Mouse (Mus musculus): ENCODE results near the gene Cldn14. TPM values are rescaled to one million over a fixed set of nuclear protein-coding genes. Genes with fewer than 3 reads are reported as not detected.
A peak's percentile ranks its signal among the peaks of the same experiment; 100 is the strongest.

The Cldn14 gene
- polyA plus RNA-seq, 1 experiment: not detected

- TF ChIP-seq GATA1 (IDR thresholded peaks at IDR 0.05; ENCODE audit: low read length): no peak
Measured at GRCm38 (mm10) chr16:93973554-93973953, 35.1 kb downstream of the Cldn14 start.

GRCm38 (mm10) chr16:93973123-93973522 lies 35.5 kb downstream of the Cldn14 start:
- TF ChIP-seq GATA1 (IDR thresholded peaks at IDR 0.05; ENCODE audit: low read length): no peak

DNA sequence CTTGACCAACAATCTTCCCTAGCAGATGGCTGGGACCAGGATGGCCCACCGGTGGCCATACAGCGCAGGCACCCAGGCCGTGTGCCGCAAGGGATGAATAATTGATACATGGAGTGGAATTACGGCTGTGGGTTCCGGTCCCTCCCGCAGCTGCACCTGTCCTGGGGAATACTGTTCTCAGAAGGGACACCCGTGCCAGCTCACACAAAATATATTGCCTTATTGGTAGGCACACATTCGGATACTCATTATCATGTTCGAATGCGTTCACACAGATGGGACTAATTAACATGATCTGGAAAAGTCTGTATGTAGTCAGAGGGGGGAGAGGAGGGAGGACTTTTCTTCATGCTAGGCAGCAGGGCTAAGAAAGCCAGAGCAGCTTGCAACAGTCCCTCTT lies 37.6 kb downstream of the Cldn14 start:
- TF ChIP-seq GATA1 (IDR thresholded peaks at IDR 0.05; ENCODE audit: low read length): no peak

GRCm38 (mm10) chr16:93967893-93968292 lies 40.7 kb downstream of the Cldn14 start:
- TF ChIP-seq GATA1 (IDR thresholded peaks at IDR 0.05; ENCODE audit: low read length): no peak

DNA sequence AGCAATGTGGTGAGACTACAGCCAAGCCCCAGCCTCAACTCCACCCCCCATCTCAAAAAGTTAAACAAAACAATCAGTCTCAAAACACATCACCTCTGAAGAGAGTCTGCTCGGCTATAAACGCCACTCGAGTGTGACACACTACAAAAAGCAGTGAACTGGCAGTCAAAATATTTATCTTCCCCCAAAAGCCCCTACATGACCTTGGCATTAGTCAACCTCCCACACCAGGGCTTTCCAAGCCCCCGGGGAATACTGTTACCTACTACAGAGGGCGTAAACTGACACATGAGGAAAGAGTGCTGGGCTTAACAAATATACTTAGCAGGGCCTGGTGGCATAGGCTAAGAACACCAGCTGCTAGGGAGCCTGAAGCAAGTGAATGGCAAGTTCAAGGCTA lies 46.4 kb downstream of the Cldn14 start:
- no peak for TF ChIP-seq GATA1 (IDR thresholded peaks at IDR 0.05; ENCODE audit: low read length)

DNA sequence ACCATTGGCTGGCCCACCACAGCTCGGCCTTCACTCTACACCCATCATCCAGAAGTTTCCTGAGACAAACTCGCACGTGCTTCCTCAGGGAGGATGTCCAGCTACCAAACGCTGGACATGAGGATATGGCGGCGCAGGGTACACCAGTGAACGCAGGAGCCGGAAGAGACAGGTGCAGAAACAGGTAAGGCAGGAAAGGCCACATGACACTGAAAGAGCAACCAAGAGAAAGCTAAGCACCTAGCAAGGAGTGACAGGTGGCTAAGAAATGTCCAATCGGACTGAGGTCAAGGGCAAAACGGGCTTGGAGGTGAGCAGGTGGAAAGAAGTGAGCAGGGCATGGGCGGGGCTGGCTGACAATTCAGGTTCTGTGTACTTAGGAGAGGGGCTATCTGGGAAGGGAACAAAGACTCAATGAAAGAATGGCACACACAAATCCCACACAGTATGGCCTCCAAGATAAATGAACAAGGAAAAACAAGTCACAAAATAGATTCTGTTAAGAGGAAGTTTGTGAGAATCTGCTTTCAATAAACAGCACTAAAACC lies 47.5 kb downstream of the Cldn14 start:
- TF ChIP-seq GATA1 (IDR thresholded peaks at IDR 0.05; ENCODE audit: low read length): no peak

- no peak for TF ChIP-seq GATA1 (IDR thresholded peaks at IDR 0.05; ENCODE audit: low read length)
Measured at GRCm38 (mm10) chr16:93960495-93960894, 48.1 kb downstream of the Cldn14 start.

DNA sequence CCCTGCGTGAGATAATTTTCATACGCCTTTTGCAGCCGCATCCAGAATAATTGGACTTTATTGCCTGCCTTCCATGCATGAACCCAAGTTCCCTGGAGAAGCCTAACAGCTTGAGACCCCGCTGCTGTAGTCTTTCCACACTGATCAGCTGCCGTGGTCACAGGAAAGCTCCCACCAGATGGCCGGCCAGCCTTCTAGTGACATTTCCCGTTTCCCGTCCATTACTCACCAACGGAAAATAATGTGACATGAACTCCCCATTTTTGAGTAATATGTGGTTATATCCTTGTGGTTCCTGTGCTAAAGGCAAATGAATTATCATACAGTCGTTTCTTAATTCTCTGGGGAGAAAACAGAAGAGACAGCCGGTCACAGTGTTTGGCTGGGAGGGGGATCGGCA lies 51.2 kb downstream of the Cldn14 start:
- no peak for TF ChIP-seq GATA1 (IDR thresholded peaks at IDR 0.05; ENCODE audit: low read length)

GRCm38 (mm10) chr16:93956986-93957385 lies 51.7 kb downstream of the Cldn14 start:
- no peak for TF ChIP-seq GATA1 (IDR thresholded peaks at IDR 0.05; ENCODE audit: low read length)

DNA sequence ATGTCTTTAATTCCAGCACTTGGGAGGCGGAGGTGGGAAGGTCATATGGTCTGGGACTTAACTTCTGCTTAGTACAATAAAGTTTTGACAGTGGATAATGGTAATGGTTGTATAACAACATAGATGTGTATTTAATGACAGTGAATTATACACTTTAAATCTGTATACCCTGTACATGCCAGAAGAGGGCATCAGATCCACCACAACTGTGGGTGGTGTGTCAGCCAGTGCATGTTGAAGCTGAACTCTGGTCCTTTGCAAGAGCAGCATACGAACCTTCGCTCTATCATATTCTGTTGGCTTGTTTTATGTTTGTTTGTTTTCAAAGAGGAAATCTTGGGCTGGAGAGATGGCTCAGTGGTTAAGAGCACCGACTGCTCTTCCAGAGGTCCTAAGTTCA lies 61.2 kb downstream of the Cldn14 start:
- no peak for TF ChIP-seq GATA1 (IDR thresholded peaks at IDR 0.05; ENCODE audit: low read length)

- peak; percentile 3 for TF ChIP-seq GATA1 (IDR thresholded peaks at IDR 0.05; ENCODE audit: low read length)
Measured at GRCm38 (mm10) chr16:93944301-93944700, 64.3 kb downstream of the Cldn14 start.

DNA sequence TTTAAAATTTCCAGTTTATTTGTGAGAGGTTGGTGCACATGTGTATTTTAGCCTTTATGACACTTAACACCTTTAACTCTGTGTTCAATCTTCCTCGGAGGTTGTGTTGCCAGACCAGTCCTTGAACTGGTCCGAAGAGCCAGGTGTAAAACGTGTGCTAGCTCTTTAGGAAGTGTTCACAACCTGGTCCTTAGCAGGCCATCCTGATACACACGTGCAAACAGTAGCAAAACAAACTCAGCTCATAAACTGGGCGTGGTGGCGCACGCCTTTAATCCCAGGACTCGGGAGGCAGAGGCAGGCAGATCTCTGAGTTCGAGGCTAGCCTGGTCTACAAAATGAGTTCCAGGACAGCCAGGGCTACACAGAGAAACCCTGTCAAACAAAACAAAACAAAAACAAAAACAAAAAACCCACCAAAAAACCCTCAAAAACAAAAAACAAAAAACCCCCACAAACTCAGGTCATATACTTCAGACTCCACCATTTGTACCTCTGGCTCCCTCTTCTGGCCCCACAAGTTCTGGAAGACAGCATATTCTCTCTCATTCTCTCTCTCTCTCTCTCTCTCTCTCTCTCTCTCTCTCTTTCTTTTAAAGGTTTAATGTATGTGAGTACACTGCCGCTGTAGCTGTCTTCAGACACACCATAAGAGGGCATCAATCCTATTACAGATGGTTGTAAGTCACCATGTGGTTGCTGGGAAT lies 65.7 kb downstream of the Cldn14 start:
- TF ChIP-seq GATA1 (IDR thresholded peaks at IDR 0.05; ENCODE audit: low read length): no peak

GRCm38 (mm10) chr16:93941781-93942567 lies 66.7 kb downstream of the Cldn14 start:
- no peak for TF ChIP-seq GATA1 (IDR thresholded peaks at IDR 0.05; ENCODE audit: low read length)

DNA sequence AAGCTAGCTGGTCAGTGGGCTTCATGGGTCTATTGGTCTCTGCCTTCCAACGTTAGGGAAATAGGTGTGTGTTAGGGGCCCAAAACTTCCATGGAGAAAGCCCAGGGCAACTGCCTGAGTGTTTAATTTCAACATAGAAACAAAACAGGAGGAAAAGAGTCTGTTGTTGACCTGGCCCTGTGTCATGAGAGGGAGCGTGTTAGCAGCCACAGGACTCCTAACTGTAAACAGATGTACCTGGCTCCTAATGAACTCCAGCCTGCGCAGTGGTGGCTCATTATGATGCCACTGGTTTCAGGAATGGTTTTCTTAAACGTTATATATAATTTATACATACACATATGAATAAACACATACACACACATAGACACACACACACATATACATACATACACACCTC lies 68.7 kb downstream of the Cldn14 start:
- TF ChIP-seq GATA1 (IDR thresholded peaks at IDR 0.05; ENCODE audit: low read length): no peak

GRCm38 (mm10) chr16:93938400-93938846 lies 70.2 kb downstream of the Cldn14 start:
- no peak for TF ChIP-seq GATA1 (IDR thresholded peaks at IDR 0.05; ENCODE audit: low read length)

- TF ChIP-seq GATA1 (IDR thresholded peaks at IDR 0.05; ENCODE audit: low read length): no peak
Measured at GRCm38 (mm10) chr16:93935009-93935408, 73.6 kb downstream of the Cldn14 start.

Data from G1E-ER4 (cell line).